Mouse (Mus musculus) ES-Bruce4 (cell line): Measurements from ENCODE around the gene Kif14. TPM values are rescaled to one million over a fixed set of nuclear protein-coding genes. Genes with fewer than 3 reads are reported as not detected.

Experiments
- H3K27ac ChIP-seq: 2 replicates; pipeline ENCODE4 v1.5.1; 2012; ENCODE audit warnings: low read length, inconsistent platforms; ENCODE audit not compliant: insufficient read depth
- H3K27me3 ChIP-seq: 2 replicates; pipeline ENCODE4 v1.6.1; 2012; ENCODE audit warnings: mild to moderate bottlenecking, low read length, inconsistent platforms; ENCODE audit not compliant: control insufficient read depth, poor library complexity, insufficient read depth, severe bottlenecking
- H3K36me3 ChIP-seq: 2 replicates; pipeline ENCODE4 v1.6.1; 2012; ENCODE audit warnings: inconsistent platforms, mild to moderate bottlenecking, low read length, moderate library complexity; ENCODE audit not compliant: control insufficient read depth, poor library complexity, insufficient read depth, severe bottlenecking
- H3K4me1 ChIP-seq: one replicate; pipeline ENCODE4 v1.8.1; 2011; ENCODE audit warnings: low read length; ENCODE audit not compliant: control insufficient read depth, insufficient read depth
- H3K4me3 ChIP-seq: 2 replicates; pipeline ENCODE4 v1.5.1; 2011; ENCODE audit warnings: low read depth, mild to moderate bottlenecking, low read length
- H3K9ac ChIP-seq: 2 replicates; pipeline ENCODE4 v1.6.1; 2012; ENCODE audit warnings: low read depth, mild to moderate bottlenecking, inconsistent platforms; ENCODE audit not compliant: poor library complexity, severe bottlenecking
- H3K9me3 ChIP-seq: replicated peaks from 2 replicates; pipeline ENCODE4 v1.6.1; 2012; ENCODE audit warnings: mild to moderate bottlenecking, low read length, inconsistent platforms; ENCODE audit not compliant: control insufficient read depth, poor library complexity, insufficient read depth, severe bottlenecking
- CTCF ChIP-seq: IDR thresholded peaks from one replicate; pipeline ENCODE4 v1.8.1; 2011; ENCODE audit warnings: low read depth, low read length
- EP300 ChIP-seq: IDR thresholded peaks from 2 replicates; pipeline ENCODE4 v1.6.1; 2011; ENCODE audit warnings: low read depth, low read length; ENCODE audit not compliant: insufficient read depth
- POLR2A ChIP-seq: IDR thresholded peaks from one replicate; pipeline ENCODE4 v1.8.1; 2011; ENCODE audit warnings: low read length; ENCODE audit not compliant: insufficient read depth
- polyA plus RNA-seq: library from polyadenylated mRNA; stranded (reverse); fragments of >200 nt; gene quantifications from 2 replicates; pipeline ENCODE4 v1.2.4, GENCODE M21; 2011; ENCODE audit warnings: low read depth; ENCODE audit not compliant: missing spikeins, insufficient read depth, insufficient read length

Kif14 gene
- polyA plus RNA-seq, 1 experiment: 37.1 TPM

GRCm38 (mm10) chr1:136571530-136571929 lies 105.4 kb downstream of the Kif14 start:
- Histone ChIP-seq H3K36me3 (no peaks in the 10 kb centered on the region), H3K4me3 (peak overlapping the region; percentile 45), H3K9me3 (no peaks in the 10 kb centered on the region), H3K27ac (peak overlapping the region; percentile 100), H3K9ac (peak overlapping the region; percentile 72), H3K27me3 (no peaks in the 10 kb centered on the region), H3K4me1 (peaks cover 6% of the 10 kb centered on the region)
- TF ChIP-seq EP300: peak; percentile 66; the same call in 1 of the 2 replicates
- TF ChIP-seq POLR2A: no peak

DNA sequence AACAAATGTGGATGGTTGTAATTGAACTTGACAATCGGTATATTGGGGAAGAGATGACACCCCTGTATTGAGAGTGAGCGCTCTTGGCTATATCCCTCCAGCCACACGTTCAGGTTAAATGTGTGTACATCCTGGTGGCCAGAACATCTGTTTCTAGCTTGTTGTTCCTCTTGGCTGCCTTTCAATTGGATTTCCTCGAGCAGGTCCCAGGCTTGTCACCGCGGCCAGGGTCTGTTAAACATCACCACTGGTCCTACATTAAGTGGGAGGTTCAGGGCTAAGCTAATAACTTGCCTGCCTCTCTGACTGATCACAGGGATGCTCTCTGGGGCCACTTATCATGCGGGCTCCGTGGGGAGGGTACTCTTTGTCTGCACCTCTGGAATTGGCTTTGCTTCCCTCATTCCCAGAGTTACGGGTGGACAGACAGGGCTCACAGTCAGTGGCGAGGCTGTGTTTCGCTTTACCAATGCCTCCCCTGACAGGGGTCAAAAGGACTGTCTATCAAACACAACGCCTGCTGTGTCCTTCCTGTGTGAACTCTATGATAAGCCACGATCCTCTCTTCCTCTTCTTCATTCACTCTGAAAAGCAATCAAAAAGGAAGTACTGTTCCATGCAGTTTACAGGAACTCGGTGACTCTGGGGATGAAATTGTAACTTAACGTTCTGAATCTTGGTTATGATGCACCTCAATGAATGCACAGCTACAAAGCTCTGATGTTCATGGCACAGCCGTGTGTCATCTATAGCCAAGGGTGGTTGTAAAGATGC lies 111.9 kb downstream of the Kif14 start:
- TF ChIP-seq POLR2A (no peak), EP300 (no peak), CTCF (no peak)
- 0 out of 2 replicates have a peak overlapping the region, but pooled peaks have one; percentile 1 for H3K27ac ChIP-seq
- no peaks in the 10 kb centered on the region for H3K9me3 ChIP-seq
- no peaks in the 10 kb centered on the region for H3K27me3 ChIP-seq
- peaks cover 9% of the 10 kb centered on the region for H3K36me3 ChIP-seq
- H3K4me1 ChIP-seq: peaks cover 4% of the 10 kb centered on the region
- H3K9ac ChIP-seq: peak overlapping the region; percentile 8; the same call in 1 of the 2 replicates
- no peak overlapping the region for H3K4me3 ChIP-seq

DNA sequence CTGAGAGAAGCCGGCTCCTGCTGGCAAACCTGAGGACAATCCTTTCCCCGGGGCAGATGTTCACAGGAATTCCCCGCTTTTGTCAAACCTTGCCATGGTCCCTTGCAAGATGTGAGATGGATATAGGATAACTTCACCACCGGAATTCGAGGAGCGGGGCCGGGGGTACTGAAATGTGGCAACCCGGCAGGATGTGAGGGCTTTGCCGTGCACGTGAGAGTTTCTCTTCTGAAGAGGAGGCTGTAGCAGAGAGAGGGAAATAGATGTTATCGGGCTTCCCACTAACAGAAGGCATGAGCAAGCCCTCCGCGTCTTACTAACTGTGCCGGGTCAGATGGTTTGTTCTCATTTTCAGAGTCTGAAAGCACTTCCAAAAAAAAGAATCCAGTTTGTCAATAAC lies 113.2 kb downstream of the Kif14 start:
- TF ChIP-seq POLR2A: no peak
- no peak for TF ChIP-seq EP300
- TF ChIP-seq CTCF: no peak
- Histone ChIP-seq H3K9ac (no peak overlapping the region), H3K4me1 (peaks cover 2% of the 10 kb centered on the region), H3K27me3 (no peaks in the 10 kb centered on the region), H3K36me3 (peaks cover 9% of the 10 kb centered on the region), H3K4me3 (no peak overlapping the region), H3K9me3 (no peaks in the 10 kb centered on the region), H3K27ac (no peak overlapping the region)

GRCm38 (mm10) chr1:136580266-136580665 lies 114.1 kb downstream of the Kif14 start:
- Histone ChIP-seq H3K9me3 (no peaks in the 10 kb centered on the region), H3K36me3 (peaks cover 9% of the 10 kb centered on the region), H3K27me3 (no peaks in the 10 kb centered on the region), H3K9ac (no peak overlapping the region), H3K4me1 (peaks cover 2% of the 10 kb centered on the region), H3K27ac (no peak overlapping the region), H3K4me3 (no peak overlapping the region)
- TF ChIP-seq CTCF (no peak), EP300 (no peak), POLR2A (no peak)

Other genes starting within 250 kb of the Kif14 start
- gene Inava, start 232.1 kb upstream of the Kif14 start, polyA plus RNA-seq: 28.0 and 30.7 TPM in 2 replicates
- gene Gpr25, start 205.5 kb upstream of the Kif14 start, polyA plus RNA-seq: not detected in 2 replicates
- 34.5 and 37.0 TPM in 2 replicates for gene Camsap2, start 120.2 kb upstream of the Kif14 start, polyA plus RNA-seq
- gene Ddx59, start 51.1 kb upstream of the Kif14 start, polyA plus RNA-seq: 17.9 and 22.0 TPM in 2 replicates
- gene Zfp281, start 158.6 kb downstream of the Kif14 start, polyA plus RNA-seq: 94.4 and 98.1 TPM in 2 replicates